Mouse (Mus musculus): Measurements from ENCODE around the gene Tmem132b.

DNA sequence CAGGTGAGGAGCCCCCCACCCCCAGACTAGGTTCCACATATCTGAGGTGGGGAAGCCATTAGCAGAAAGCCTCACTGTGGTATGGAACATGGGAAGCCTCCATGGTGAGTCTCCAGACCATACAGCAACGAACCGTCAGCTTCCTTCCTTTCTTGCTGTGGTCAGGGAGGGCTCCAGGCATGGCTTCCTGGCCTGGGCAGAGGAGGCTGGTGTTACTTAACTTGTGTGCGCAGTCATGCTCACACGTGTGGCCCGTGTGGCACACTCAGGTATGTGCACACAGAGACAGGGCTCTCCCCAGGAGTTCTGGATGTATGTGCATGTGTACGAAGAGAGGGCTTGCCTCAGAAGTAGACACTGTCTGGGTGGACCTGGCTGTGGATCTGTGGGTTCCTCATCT is 27.9 kb upstream of the Tmem132b start:
- TF ChIP-seq POLR2A (IDR thresholded peaks at IDR 0.05; ENCODE audit: borderline replicate concordance, extremely low read depth, insufficient read depth, insufficient read length, poor library complexity, severe bottlenecking) (no peak), CTCF (IDR thresholded peaks at IDR 0.05; ENCODE audit: borderline replicate concordance, extremely low read depth, insufficient read depth, insufficient read length) (no peak)
